Mouse (Mus musculus) midbrain, embryonic 12.5 days (tissue): ENCODE data around the gene Vmn2r15. TPM values are rescaled to one million over a fixed set of nuclear protein-coding genes. Genes with fewer than 3 reads are reported as not detected.

ENCODE experiments used
- ATAC-seq: fragments of 200-750 bp; cut with Nextera tagmentation; 2 replicates; pipeline ENCODE4 v1.8.0; 2017; ENCODE audit warnings: low read depth, moderate TSS enrichment, moderate library complexity; ENCODE audit not compliant: low FRiP score
- H3K27ac ChIP-seq: fragments of 300-500 bp; sonication (generic); replicated peaks from 2 replicates; pipeline ENCODE4 v1.5.1; 2016; ENCODE audit warnings: mild to moderate bottlenecking
- H3K27me3 ChIP-seq: fragments of 300-500 bp; sonication (generic); 2 replicates; pipeline ENCODE4 v1.6.1; 2016; ENCODE audit warnings: mild to moderate bottlenecking
- H3K36me3 ChIP-seq: fragments of 300-500 bp; sonication (generic); 2 replicates; pipeline ENCODE4 v1.6.1; 2016
- H3K4me1 ChIP-seq: fragments of 300-500 bp; sonication (generic); 2 replicates; pipeline ENCODE4 v1.6.1; 2016
- H3K4me2 ChIP-seq: fragments of 300-500 bp; sonication (generic); replicated peaks from 2 replicates; pipeline ENCODE4 v1.6.1; 2016; ENCODE audit warnings: mild to moderate bottlenecking, moderate library complexity
- H3K4me3 ChIP-seq: fragments of 300-500 bp; sonication (generic); 2 replicates; pipeline ENCODE4 v1.5.1; 2016; ENCODE audit warnings: mild to moderate bottlenecking
- H3K9ac ChIP-seq: fragments of 300-500 bp; sonication (generic); replicated peaks from 2 replicates; pipeline ENCODE4 v1.6.1; 2016; ENCODE audit warnings: mild to moderate bottlenecking, moderate library complexity
- H3K9me3 ChIP-seq: fragments of 300-500 bp; sonication (generic); 2 replicates; pipeline ENCODE4 v1.6.1; 2016; ENCODE audit warnings: mild to moderate bottlenecking
- WGBS: fragments of 180-500 bp; shearing (Covaris S2); methylation state at CpG from one replicate; pipeline ENCODE4 v1.1.7; 2016; 5-methylcytosine and 5-hydroxymethylcytosine counted together
- polyA plus RNA-seq: library from polyadenylated mRNA; unstranded; fragments of >200 nt; fragmentation: Nextera tagmentation; extraction: Ambion mirVana; gene quantifications from 2 replicates; pipeline ENCODE4 v1.2.1, GENCODE M21; 2016

Gene Vmn2r15
- not detected in 2 replicates for polyA plus RNA-seq

- no peak for ATAC-seq
Measured at GRCm38 (mm10) chr5:109297544-109297943, at the start of gene Vmn2r15. Gene Vmn2r15 (minus strand): TSS chr5:109297644.

GRCm38 (mm10) chr5:109329862-109330261 is 32.4 kb upstream of the Vmn2r15 start, which contains the start of gene Vmn2r16:
Gene Vmn2r16 (plus strand): TSS chr5:109330162.
- no peaks in the 10 kb centered on the region for H3K36me3 ChIP-seq
- peaks cover 36% of the 10 kb centered on the region for H3K9me3 ChIP-seq
- no peak within 1 kb of the TSS for H3K4me2 ChIP-seq
- ATAC-seq, result no peak
- WGBS, result 52% methylated on average over 2 of the region's 2 CpGs
- no peak within 1 kb of the TSS for H3K27ac ChIP-seq
- H3K9ac ChIP-seq, result no peak within 1 kb of the TSS
- H3K4me3 ChIP-seq, result no peak within 1 kb of the TSS
- no peaks in the 10 kb centered on the region for H3K27me3 ChIP-seq
- H3K4me1 ChIP-seq, result no peaks in the 10 kb centered on the region

More at GRCm38 (mm10) chr5:109297544-109297943, at the start of gene Vmn2r15:
- Histone ChIP-seq H3K4me2 (no peak within 1 kb of the TSS), H3K4me1 (no peaks in the 10 kb centered on the region), H3K27ac (no peak within 1 kb of the TSS), H3K9ac (no peak within 1 kb of the TSS), H3K9me3 (0 out of 2 replicates have a peak, but pooled peaks cover 10% of the 10 kb centered on the region), H3K4me3 (no peak within 1 kb of the TSS), H3K36me3 (no peaks in the 10 kb centered on the region), H3K27me3 (no peaks in the 10 kb centered on the region)
- WGBS, result 56% methylated on average over 3 of the region's 3 CpGs

GRCm38 (mm10) chr5:109294655-109295054 is 2.8 kb downstream of the Vmn2r15 start:
- H3K27me3 ChIP-seq, result no peaks in the 10 kb centered on the region
- peaks cover 10% of the 10 kb centered on the region for H3K9me3 ChIP-seq
- no peak overlapping the region for H3K27ac ChIP-seq
- H3K4me3 ChIP-seq, result no peak overlapping the region
- ATAC-seq, result no peak
- H3K9ac ChIP-seq, result no peak overlapping the region
- no peaks in the 10 kb centered on the region for H3K36me3 ChIP-seq
- no peaks in the 10 kb centered on the region for H3K4me1 ChIP-seq
- 83% methylated on average over 3 of the region's 3 CpGs for WGBS
- no peak overlapping the region for H3K4me2 ChIP-seq

Other genes with a start within 250 kb of the Vmn2r15 start
- not detected in 2 replicates for gene Vmn2r11, start 238.1 kb downstream of the Vmn2r15 start, polyA plus RNA-seq
- gene Vmn2r12, start 199.7 kb downstream of the Vmn2r15 start, polyA plus RNA-seq, result not detected in 2 replicates
- gene Vmn2r13, start 105.4 kb downstream of the Vmn2r15 start, polyA plus RNA-seq, result not detected in 2 replicates
- not detected in 2 replicates for gene Vmn2r14, start 72.9 kb downstream of the Vmn2r15 start, polyA plus RNA-seq
- gene Vmn2r16, start 32.5 kb upstream of the Vmn2r15 start, polyA plus RNA-seq, result not detected in 2 replicates
- not detected in 2 replicates for gene Vmn2r17, start 122.0 kb upstream of the Vmn2r15 start, polyA plus RNA-seq